Mouse (Mus musculus) CH12.LX (cell line): ENCODE data around the gene Dcxr.

ENCODE experiments used
- CTCF ChIP-seq, 2 experiments: IDR thresholded peaks in 1 of 2; conservative IDR thresholded peaks in 1 of 2; 2 replicates each; pipeline ENCODE4 v1.5.1; 2011 to 2012; ENCODE audit warnings: low read depth in 2 of 2, low read length in 2 of 2, improper control_type of control experiment in 1 of 2, inconsistent platforms in 1 of 2, mild to moderate bottlenecking in 1 of 2, moderate library complexity in 1 of 2
- ELF1 ChIP-seq: IDR thresholded peaks from 2 replicates; pipeline ENCODE4 v1.6.1; 2014; ENCODE audit warnings: low read depth, mild to moderate bottlenecking, inconsistent platforms, low read length, improper control_type of control experiment
- EP300 ChIP-seq: IDR thresholded peaks from 2 replicates; pipeline ENCODE4 v1.6.1; 2011; ENCODE audit warnings: low read length, improper control_type of control experiment
- MAX ChIP-seq: IDR thresholded peaks from 2 replicates; pipeline ENCODE4 v1.6.1; 2011; ENCODE audit warnings: low read length, improper control_type of control experiment
- POLR2A ChIP-seq: IDR thresholded peaks from 2 replicates; pipeline ENCODE4 v1.6.1; 2011; ENCODE audit warnings: low read depth, mild to moderate bottlenecking, improper control_type of control experiment, low read length
- RAD21 ChIP-seq: IDR thresholded peaks from 2 replicates; pipeline ENCODE4 v1.6.1; 2011; ENCODE audit warnings: low read depth, mild to moderate bottlenecking, low read length, improper control_type of control experiment, moderate library complexity
- TBP ChIP-seq: conservative IDR thresholded peaks from 2 replicates; pipeline ENCODE4 v1.6.1; 2011; ENCODE audit warnings: low read depth, low read length, improper control_type of control experiment
- TCF12 ChIP-seq: IDR thresholded peaks from 2 replicates; pipeline ENCODE4 v1.6.1; 2014; ENCODE audit warnings: low read depth, mild to moderate bottlenecking, inconsistent platforms, low read length, improper control_type of control experiment
- ZMIZ1 ChIP-seq: IDR thresholded peaks from 2 replicates; pipeline ENCODE4 v1.6.1; 2012; ENCODE audit warnings: low read depth, mild to moderate bottlenecking, inconsistent platforms, low read length, improper control_type of control experiment

DNA sequence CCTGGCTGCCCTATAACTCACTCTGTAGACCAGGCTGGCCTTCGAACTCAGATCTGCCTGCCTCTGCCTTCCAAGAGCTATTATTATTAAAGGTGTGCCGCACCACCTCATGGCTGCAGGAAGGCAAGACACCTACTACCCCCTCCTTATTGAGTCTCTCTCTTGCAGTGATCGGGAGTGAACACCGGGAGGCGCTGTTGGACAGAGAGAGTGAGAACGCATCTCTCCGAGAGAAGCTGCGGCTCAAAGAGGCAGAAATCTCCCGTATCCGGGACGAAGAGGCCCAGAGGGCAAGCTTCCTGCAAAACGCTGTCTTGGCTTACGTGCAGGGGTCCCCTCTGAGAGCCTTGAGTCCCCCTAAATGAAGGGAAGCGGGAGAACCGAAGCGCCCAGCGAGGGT lies 6.6 kb downstream of the Dcxr start:
- no peak for TF ChIP-seq MAX
- peak in 1 of 2 experiments; percentile 79; a peak in 3 of 4 replicates for TF ChIP-seq CTCF (conservative IDR thresholded peaks at IDR 0.05 in 1 of 2, IDR thresholded peaks at IDR 0.05 in 1 of 2; ENCODE audit: low read depth in 2 of 2, low read length in 2 of 2)
- TF ChIP-seq TCF12: no peak
- no peak for TF ChIP-seq ZMIZ1
- no peak for TF ChIP-seq POLR2A
- no peak for TF ChIP-seq EP300
- TF ChIP-seq RAD21: peak; percentile 69
- TF ChIP-seq TBP: no peak
- no peak for TF ChIP-seq ELF1
